Mouse (Mus musculus) cerebellum, adult (tissue): ENCODE measurements around the gene Zfp292.
"Not testable (repeated sequence)": the region's sequence is repeated elsewhere in the genome, so short reads cannot be mapped to it uniquely, and the experiment has no call there.

ENCODE experiments used
- ATAC-seq: cut with Nextera tagmentation; 2 replicates; pipeline ENCODE4 v1.9.2; 2017; ENCODE audit warnings: mild to moderate bottlenecking, moderate library complexity, mixed read lengths; ENCODE audit not compliant: insufficient number of reproducible peaks, low FRiP score, low TSS enrichment

The Zfp292 gene

GRCm38 (mm10) chr4:34882818-34883217 lies at the start of gene Zfp292:
TSS of gene Zfp292 (minus strand) at chr4:34882960.
- peak; percentile 87 for ATAC-seq

GRCm38 (mm10) chr4:34928386-34928785 lies 45.6 kb upstream of the Zfp292 start:
- ATAC-seq, result not testable (repeated sequence)

DNA sequence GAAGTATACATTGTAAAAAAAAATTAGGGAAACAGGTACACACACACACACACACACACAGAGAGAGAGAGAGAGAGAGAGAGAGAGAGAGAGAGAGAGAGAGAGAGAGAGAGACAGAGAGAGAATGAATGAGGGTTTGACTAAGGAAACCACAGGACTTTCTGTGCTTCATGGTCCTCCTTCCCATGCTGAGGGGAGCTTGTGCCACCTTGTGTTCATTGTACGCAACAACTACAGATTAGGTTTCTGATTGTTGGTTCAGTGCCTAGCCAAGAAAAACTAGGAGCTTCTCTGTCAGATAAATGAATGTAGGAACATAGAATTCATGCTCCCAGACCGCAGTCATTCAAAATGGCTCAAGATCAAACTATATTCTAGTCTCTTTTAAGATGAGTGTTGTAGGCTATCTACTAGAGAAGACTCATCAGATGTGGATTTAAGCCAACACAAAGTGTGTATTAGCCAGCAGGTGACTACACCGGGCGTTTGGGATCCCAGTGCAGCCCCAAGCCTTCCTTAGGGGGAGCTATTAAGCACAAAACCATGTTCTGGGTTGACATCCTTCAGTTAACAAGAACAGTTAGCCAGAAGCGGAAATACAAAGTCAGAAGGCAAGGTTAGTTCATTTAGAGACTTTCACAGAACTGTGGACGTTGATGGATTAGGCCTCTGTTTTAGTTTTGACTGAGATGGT lies 39.6 kb upstream of the Zfp292 start:
- 0 out of 2 replicates have a peak, but pooled peaks have one; percentile 80 for ATAC-seq

GRCm38 (mm10) chr4:34917400-34917799 lies 34.6 kb upstream of the Zfp292 start:
- ATAC-seq, result no peak

DNA sequence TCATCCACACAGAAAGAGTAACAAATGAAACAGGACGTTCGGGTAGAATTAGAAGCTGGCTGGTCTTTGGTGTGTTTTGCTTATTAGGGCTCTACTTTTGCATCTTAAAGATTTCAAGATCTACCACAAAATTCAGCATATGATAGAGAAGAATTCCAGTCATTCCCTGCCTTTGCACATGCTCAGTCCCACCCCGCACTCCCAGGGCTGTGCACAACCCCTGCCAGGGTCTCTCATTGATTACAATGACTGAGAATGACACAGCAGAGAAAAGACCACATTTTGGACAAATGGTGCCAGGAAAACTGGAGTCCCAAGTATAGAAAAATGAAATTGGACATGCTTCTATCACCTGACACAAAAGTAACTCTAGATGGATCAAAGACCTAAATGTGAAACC lies 29.4 kb upstream of the Zfp292 start:
- ATAC-seq, result no peak

- no peak for ATAC-seq
Measured at GRCm38 (mm10) chr4:34911401-34911800, 28.6 kb upstream of the Zfp292 start.

DNA sequence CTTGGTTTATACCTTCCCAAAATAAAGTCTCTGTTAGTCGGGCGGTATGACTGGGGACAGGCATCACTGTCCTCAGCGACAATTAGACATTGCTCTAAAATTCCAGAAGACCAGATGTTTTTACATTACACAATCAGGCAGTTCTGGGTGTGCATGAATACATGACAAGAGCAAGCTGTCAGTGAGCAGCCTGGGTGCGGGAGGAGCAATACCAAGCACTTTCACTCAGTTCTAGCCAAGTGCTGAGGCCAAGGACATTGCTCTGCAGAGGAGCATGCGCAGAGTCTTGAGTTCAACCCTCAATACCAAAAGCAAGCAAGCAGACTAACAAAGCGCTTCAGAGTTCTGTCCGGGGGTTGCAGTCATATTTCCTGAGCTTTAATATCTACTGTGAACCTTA lies 25.4 kb upstream of the Zfp292 start:
- ATAC-seq, result no peak

- ATAC-seq, result no peak
Measured at GRCm38 (mm10) chr4:34907026-34907425, 24.3 kb upstream of the Zfp292 start.

DNA sequence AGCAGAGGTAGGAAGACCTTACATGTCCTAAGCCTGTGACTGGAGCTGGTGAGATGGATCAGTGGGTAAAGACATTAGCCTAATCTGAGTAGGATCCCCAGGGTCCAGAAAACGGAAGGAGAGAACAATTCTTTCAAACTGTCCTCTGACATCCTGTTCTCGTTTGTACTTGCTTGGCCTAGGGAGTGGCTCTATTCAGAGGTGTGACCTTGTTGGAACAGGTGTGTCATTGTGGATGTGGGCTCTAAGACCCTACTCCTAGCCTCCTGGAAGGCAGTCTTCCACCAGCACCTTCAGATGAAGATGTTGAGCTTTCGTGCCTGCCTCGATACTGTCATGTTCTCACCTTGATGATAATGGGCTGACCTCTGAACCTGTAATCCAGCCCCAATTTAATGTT lies 23.4 kb upstream of the Zfp292 start:
- no peak for ATAC-seq

DNA sequence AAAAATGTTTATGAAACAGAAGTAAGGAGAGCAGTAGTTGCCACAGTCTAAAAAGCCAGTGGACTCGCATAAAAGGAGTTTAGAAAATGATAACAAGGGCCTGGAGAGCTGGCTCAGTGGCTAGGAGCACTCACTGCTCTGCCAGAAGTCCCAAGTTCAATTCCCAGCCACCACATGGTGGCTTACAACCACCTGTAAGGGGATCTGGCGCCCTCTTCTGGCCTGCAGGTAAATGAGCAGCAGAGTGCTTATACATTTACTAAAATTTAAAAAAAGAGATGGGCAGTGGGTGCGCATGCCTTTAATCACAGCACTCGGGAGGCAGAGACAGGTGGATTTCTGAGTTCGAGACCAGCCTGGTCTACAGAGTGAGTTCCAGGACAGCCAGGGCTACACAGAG lies 22.6 kb upstream of the Zfp292 start:
- no peak for ATAC-seq

DNA sequence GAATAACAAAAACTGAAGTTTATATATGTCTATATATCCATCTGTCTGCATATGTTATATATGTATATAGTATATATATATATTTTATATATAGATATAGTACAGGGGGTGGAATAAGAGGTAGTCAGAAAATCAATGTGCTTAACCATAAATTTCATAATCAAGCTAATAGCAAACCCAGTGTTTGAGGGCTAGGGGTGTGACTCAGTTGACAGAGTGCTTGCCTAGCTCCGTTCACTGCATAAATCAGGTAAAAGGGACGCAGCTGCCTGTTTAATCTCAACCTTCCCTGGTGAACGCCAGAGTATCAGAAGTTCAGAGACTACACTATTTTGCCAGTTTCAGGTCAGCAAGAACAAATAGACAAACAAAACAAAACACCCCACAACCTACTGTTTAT lies 18.8 kb upstream of the Zfp292 start:
- ATAC-seq, result not testable (repeated sequence)

DNA sequence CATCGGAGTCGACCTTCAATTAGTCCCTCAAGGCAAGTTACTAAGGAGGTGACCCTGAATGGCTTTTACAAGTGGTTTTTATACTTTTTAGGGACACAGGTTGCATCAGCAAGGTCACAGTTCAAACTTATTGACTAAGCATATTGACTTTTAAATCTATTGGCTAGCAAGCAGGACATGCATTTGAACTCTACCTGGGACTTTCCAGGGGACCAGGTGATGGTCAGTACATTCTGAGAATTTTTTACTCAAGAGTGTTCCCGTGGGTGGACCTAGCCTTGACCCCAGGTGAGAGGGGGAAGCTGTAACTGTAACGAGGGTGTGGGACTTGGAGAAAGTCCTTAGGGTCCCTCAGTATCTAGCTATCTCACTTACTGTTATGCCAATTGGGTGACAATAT lies 18.4 kb upstream of the Zfp292 start:
- no peak for ATAC-seq

- no peak for ATAC-seq
Measured at GRCm38 (mm10) chr4:34900155-34900554, 17.4 kb upstream of the Zfp292 start.

DNA sequence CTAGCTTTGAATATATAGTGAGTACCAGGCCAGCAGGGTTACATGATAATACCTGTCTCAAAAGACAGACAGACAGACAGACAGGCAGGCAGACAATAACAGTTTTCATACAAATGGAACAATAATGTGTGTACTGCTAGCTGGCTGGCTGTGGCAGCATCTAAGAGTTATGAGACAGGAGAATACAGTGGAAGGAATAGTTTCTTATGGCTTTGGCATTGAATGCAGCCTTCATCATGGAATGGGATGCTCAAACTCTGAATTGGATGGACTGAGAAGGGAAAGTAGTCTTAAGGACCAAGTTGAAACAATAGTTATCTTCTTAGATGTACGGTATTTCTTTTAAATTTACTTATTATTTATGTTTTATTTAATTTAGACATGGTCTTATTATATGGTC lies 16.6 kb upstream of the Zfp292 start:
- ATAC-seq, result no peak

GRCm38 (mm10) chr4:34898497-34898896 lies 15.7 kb upstream of the Zfp292 start:
- no peak for ATAC-seq

GRCm38 (mm10) chr4:34893479-34893878 lies 10.7 kb upstream of the Zfp292 start, which contains the start of gene Cga:
TSS of gene Cga (plus strand) at chr4:34893779.
- no peak for ATAC-seq

GRCm38 (mm10) chr4:34889812-34890185 lies 7.0 kb upstream of the Zfp292 start:
- ATAC-seq, result no peak

GRCm38 (mm10) chr4:34889101-34889811 lies 6.5 kb upstream of the Zfp292 start:
- ATAC-seq, result no peak

- no peak for ATAC-seq
Measured at GRCm38 (mm10) chr4:34887295-34887694, 4.5 kb upstream of the Zfp292 start.

DNA sequence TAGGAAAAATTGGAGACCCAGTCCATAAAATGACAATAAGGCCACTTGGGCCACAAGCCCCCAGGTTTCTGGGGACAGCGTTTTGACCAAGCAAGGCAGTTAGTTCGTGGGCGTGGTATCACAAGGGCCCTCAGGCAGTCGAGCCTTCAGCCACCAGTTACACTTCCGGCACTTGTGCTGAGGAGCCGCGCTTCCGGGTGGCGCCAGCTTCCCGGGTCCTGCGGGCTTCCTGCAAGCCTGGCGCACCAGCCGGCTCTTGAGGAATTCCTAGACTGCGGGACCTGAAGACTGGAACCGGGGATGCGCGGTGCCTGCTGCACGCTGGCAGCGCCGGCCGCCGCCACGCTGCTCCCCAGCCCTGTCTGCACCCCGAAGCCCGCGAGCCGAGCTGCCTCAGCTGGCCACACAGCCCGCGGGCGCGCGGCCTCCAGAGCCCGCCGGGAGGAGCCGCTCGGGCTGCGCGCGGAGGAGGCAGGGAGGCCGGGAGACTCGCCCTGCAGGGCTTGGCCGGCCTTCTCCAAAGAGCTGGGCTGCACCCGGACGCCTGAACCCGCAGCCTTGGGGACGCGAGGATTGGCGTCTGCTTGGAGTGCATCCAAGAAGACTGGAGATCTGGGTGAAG lies 3.8 kb upstream of the Zfp292 start:
- ATAC-seq, result peak; percentile 65

DNA sequence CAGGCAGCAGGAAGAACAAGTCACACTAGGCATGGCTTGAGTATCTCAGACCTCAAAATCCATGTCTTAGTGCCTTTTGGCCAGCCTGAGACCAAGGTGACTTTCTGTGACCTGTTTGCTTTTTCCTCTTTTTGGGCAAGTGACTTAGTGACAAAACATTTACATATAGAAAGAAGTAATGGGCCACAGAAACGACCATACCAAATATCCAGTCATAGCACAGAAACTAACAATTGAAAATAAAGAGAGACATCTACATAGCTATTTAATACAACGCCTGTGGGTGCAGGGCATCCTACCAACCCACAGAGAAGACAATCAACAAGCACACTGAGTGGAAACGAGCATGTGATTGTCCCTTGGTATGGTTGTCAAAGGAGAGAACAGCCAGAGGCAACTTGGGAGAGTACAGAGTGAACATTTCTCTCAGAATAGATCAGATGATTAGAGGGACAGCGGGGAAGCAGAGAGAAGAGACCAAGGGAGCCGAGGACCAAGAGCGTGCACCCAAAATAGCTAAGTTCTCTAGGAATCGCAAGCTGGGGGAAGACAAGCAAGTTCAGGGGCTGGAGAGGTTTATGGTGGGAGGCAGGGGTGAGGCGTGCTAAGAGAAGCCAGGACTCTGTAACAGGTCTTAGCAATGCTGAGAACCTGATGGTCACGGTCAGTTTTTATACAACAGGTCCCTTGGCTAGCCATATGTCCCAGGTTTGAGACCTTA lies 3.0 kb upstream of the Zfp292 start:
- ATAC-seq, result no peak
